Mouse (Mus musculus) hindbrain, embryonic 12.5 days (tissue): ENCODE results near the gene Zkscan16. TPM values are rescaled to one million over a fixed set of nuclear protein-coding genes. Genes with fewer than 3 reads are reported as not detected.

Experiments
- ATAC-seq: fragments of 200-750 bp; cut with Nextera tagmentation; 2 replicates; pipeline ENCODE4 v1.8.0; 2017; ENCODE audit warnings: moderate TSS enrichment; ENCODE audit not compliant: low FRiP score
- H3K27ac ChIP-seq: fragments of 300-500 bp; sonication (generic); 2 replicates; pipeline ENCODE4 v1.5.1; 2016; ENCODE audit warnings: mild to moderate bottlenecking
- H3K27me3 ChIP-seq: fragments of 300-500 bp; sonication (generic); 2 replicates; pipeline ENCODE4 v1.6.1; 2016; ENCODE audit warnings: mild to moderate bottlenecking
- H3K36me3 ChIP-seq: fragments of 300-500 bp; sonication (generic); 2 replicates; pipeline ENCODE4 v1.6.1; 2016; ENCODE audit warnings: mild to moderate bottlenecking
- H3K4me1 ChIP-seq: fragments of 300-500 bp; sonication (generic); 2 replicates; pipeline ENCODE4 v1.6.1; 2016
- H3K4me2 ChIP-seq: fragments of 300-500 bp; sonication (generic); replicated peaks from 2 replicates; pipeline ENCODE4 v1.6.1; 2016; ENCODE audit warnings: mild to moderate bottlenecking
- H3K4me3 ChIP-seq: fragments of 300-500 bp; sonication (generic); 2 replicates; pipeline ENCODE4 v1.5.1; 2016; ENCODE audit warnings: mild to moderate bottlenecking
- H3K9ac ChIP-seq: fragments of 300-500 bp; sonication (generic); 2 replicates; pipeline ENCODE4 v1.6.1; 2016; ENCODE audit warnings: mild to moderate bottlenecking, moderate library complexity
- H3K9me3 ChIP-seq: fragments of 300-500 bp; sonication (generic); replicated peaks from 2 replicates; pipeline ENCODE4 v1.6.1; 2016; ENCODE audit warnings: mild to moderate bottlenecking
- WGBS: fragments of 180-500 bp; shearing (Covaris S2); methylation state at CpG from one replicate; pipeline ENCODE4 v1.1.7; 2016; 5-methylcytosine and 5-hydroxymethylcytosine counted together
- polyA plus RNA-seq: library from polyadenylated mRNA; unstranded; fragments of >200 nt; fragmentation: Nextera tagmentation; extraction: Ambion mirVana; gene quantifications from 2 replicates; pipeline ENCODE4 v1.2.1, GENCODE M21; 2016

Gene Zkscan16
- polyA plus RNA-seq, 1 experiment from 2014 or later: 1.1 TPM

- 79% methylated on average over 6 of the region's 6 CpGs for WGBS
- ATAC-seq: no peak
These were observed 63.6 kb downstream of the Zkscan16 start for GRCm38 (mm10) chr4:59007016-59007415.

More at GRCm38 (mm10) chr4:59007016-59007415, 63.6 kb downstream of the Zkscan16 start:
- H3K9ac ChIP-seq: no peak overlapping the region
- H3K36me3 ChIP-seq: no peaks in the 10 kb centered on the region
- H3K27me3 ChIP-seq: no peaks in the 10 kb centered on the region
- no peak overlapping the region for H3K27ac ChIP-seq
- H3K4me1 ChIP-seq: peaks cover 22% of the 10 kb centered on the region
- H3K9me3 ChIP-seq: no peaks in the 10 kb centered on the region
- no peak overlapping the region for H3K4me3 ChIP-seq
- H3K4me2 ChIP-seq: no peak overlapping the region

Other genes starting within 250 kb of the Zkscan16 start
- 0.14 TPM in 1 of 2 replicates, not detected in the other for gene Olfr267, start 155.9 kb upstream of the Zkscan16 start, polyA plus RNA-seq
- 43.7 and 45.5 TPM in 2 replicates for gene Ecpas, start 30.9 kb upstream of the Zkscan16 start, polyA plus RNA-seq
- gene Ptgr1, start 43.5 kb downstream of the Zkscan16 start, polyA plus RNA-seq: 15.0 and 15.5 TPM in 2 replicates
- 7.5 and 8.6 TPM in 2 replicates for gene Dnajc25, start 51.4 kb downstream of the Zkscan16 start, polyA plus RNA-seq
- gene Gm20503, start 59.6 kb downstream of the Zkscan16 start, polyA plus RNA-seq: 11.7 and 14.6 TPM in 2 replicates
- 107 and 125 TPM in 2 replicates for gene Gng10, start 91.5 kb downstream of the Zkscan16 start, polyA plus RNA-seq
- gene AI481877, start 195.4 kb downstream of the Zkscan16 start, polyA plus RNA-seq: not detected in 2 replicates
- gene Ugcg, start 245.6 kb downstream of the Zkscan16 start, polyA plus RNA-seq: 17.5 and 17.9 TPM in 2 replicates